Mouse (Mus musculus) C3H10T1/2 (cell line): ENCODE data around the gene Cmss1. TPM values are rescaled to one million over a fixed set of nuclear protein-coding genes. Genes with fewer than 3 reads are reported as not detected.

Source experiments
- polyA plus RNA-seq, 2 experiments: library from polyadenylated mRNA; unstranded; fragments of >200 nt; fragmentation: generic; extraction: Trizol; gene quantifications; one replicate each; pipeline ENCODE4 v1.2.1; 2012; ENCODE audit warnings: missing spikeins in 2 of 2

The Cmss1 gene
- 10 to 100 TPM; 28.7 to 41.3 TPM for polyA plus RNA-seq

GRCm38 (mm10) chr16:57606444-57607227, at the start of gene Cmss1:
Gene Cmss1, minus strand, starts transcription at chr16:57606864.

GRCm38 (mm10) chr16:57352751-57353150, 253.9 kb downstream of the Cmss1 start, which contains the start of gene Filip1l:
Gene Filip1l, plus strand, starts transcription at chr16:57353093.

GRCm38 (mm10) chr16:57292765-57293164, 313.9 kb downstream of the Cmss1 start, which contains the start of gene Tmem30c:
Gene Tmem30c, minus strand, starts transcription at chr16:57292865.

Other genes starting within 250 kb of the Cmss1 start
- under 1 TPM; 0.09 to 0.11 TPM for gene Col8a1, start 147.9 kb upstream of the Cmss1 start, polyA plus RNA-seq